Comparison of ENCODE assay signal across 7 mouse cellular contexts in genomic region chr1:97809255-97809912, GRCm38 (mm10). TPM values are rescaled to one million over a fixed set of nuclear protein-coding genes. Genes with fewer than 3 reads are reported as not detected.
DNase-seq lines count a peak whose midpoint lies in the region; ATAC-seq and TF ChIP-seq lines count a peak whose summit lies in the region.

No protein-coding gene starts in this region.

- TF ChIP-seq POLR2A in limb, embryonic 14.5 days (IDR thresholded peaks at IDR 0.05; ENCODE audit: borderline replicate concordance, extremely low read depth, insufficient read depth, insufficient read length), result no peak

- H3K9me3 ChIP-seq in limb, embryonic 14.5 days (ENCODE audit: control insufficient read depth, low read length), result no peaks in the 10 kb centered on the region
- H3K9me3 ChIP-seq in limb, embryonic 10.5 days (replicated peaks), result no peaks in the 10 kb centered on the region
- no peaks in the 10 kb centered on the region for H3K9me3 ChIP-seq in midbrain, postnatal 0 days (ENCODE audit: low read length)

- peak; percentile 83 for TF ChIP-seq CTCF in midbrain, postnatal 0 days (IDR thresholded peaks at IDR 0.05)

- ATAC-seq in limb, embryonic 14.5 days (ENCODE audit: low FRiP score, low read depth), result no peak
- no peak; the same call in 1 of the 2 replicates for ATAC-seq in midbrain, postnatal 0 days (ENCODE audit: low FRiP score)

- no peaks in the 10 kb centered on the region for H3K27me3 ChIP-seq in limb, embryonic 14.5 days (ENCODE audit: control insufficient read depth, insufficient read depth, low read length)
- H3K27me3 ChIP-seq in limb, embryonic 10.5 days (ENCODE audit: low read depth, poor library complexity, severe bottlenecking), result no peaks in the 10 kb centered on the region
- H3K27me3 ChIP-seq in midbrain, postnatal 0 days (ENCODE audit: insufficient read depth, low read length), result no peaks in the 10 kb centered on the region

- H3K4me1 ChIP-seq in limb, embryonic 14.5 days (ENCODE audit: control insufficient read depth, insufficient read depth, low read length), result no peaks in the 10 kb centered on the region
- H3K4me1 ChIP-seq in limb, embryonic 10.5 days, result no peaks in the 10 kb centered on the region
- no peaks in the 10 kb centered on the region for H3K4me1 ChIP-seq in midbrain, postnatal 0 days (ENCODE audit: insufficient read depth, low read length)

- peak; percentile 55 for DNase-seq in limb, embryonic 14.5 days (ENCODE audit: low spot score)
- DNase-seq in limb, embryonic 10.5 days (ENCODE audit: low spot score), result no peak
- DNase-seq in MN1 (ENCODE audit: low spot score), result peak; percentile 64
- DNase-seq in embryo, embryonic 11 days, result peak; percentile 41
- peak; percentile 62 for DNase-seq in midbrain, postnatal 0 days (ENCODE audit: low spot score)
- no peak for DNase-seq in ovary, postnatal 36 days (ENCODE audit: low spot score)
- no peak for DNase-seq in right cerebral cortex, postnatal 36 days (ENCODE audit: low spot score in 2 of 2)

- no peak overlapping the region for H3K27ac ChIP-seq in limb, embryonic 14.5 days (replicated peaks; ENCODE audit: low read depth, low read length)
- no peak overlapping the region for H3K27ac ChIP-seq in limb, embryonic 10.5 days
- no peak overlapping the region for H3K27ac ChIP-seq in midbrain, postnatal 0 days (ENCODE audit: low read depth, low read length)

- no peak overlapping the region for H3K4me2 ChIP-seq in limb, embryonic 14.5 days (replicated peaks; ENCODE audit: low read depth, low read length, severe bottlenecking)
- no peak overlapping the region for H3K4me2 ChIP-seq in midbrain, postnatal 0 days (ENCODE audit: low read depth, low read length, poor library complexity, severe bottlenecking)

- 35% methylated on average over 2 of the region's 2 CpGs for WGBS in limb, embryonic 14.5 days
- WGBS in limb, embryonic 10.5 days, result 65% methylated on average over 2 of the region's 2 CpGs
- WGBS in midbrain, postnatal 0 days, result 31% methylated on average over 2 of the region's 2 CpGs

- H3K9ac ChIP-seq in limb, embryonic 14.5 days (ENCODE audit: low read depth, low read length, severe bottlenecking), result no peak overlapping the region
- H3K9ac ChIP-seq in midbrain, postnatal 0 days (replicated peaks; ENCODE audit: low read length, poor library complexity, severe bottlenecking), result no peak overlapping the region

- H3K4me3 ChIP-seq in limb, embryonic 14.5 days (replicated peaks; ENCODE audit: low read length), result no peak overlapping the region
- H3K4me3 ChIP-seq in limb, embryonic 10.5 days, result no peak overlapping the region
- H3K4me3 ChIP-seq in midbrain, postnatal 0 days (ENCODE audit: low read depth, low read length), result no peak overlapping the region

- H3K36me3 ChIP-seq in limb, embryonic 14.5 days (ENCODE audit: control insufficient read depth, insufficient read depth, low read length), result no peaks in the 10 kb centered on the region
- no peaks in the 10 kb centered on the region for H3K36me3 ChIP-seq in limb, embryonic 10.5 days
- H3K36me3 ChIP-seq in midbrain, postnatal 0 days (ENCODE audit: insufficient read depth, low read length), result no peaks in the 10 kb centered on the region

RNA-seq across cellular contexts. Expression of gene Ppip5k2, which starts 39.2 kb away (rescaled TPM):
- 20.9 and 22.3 TPM in 2 replicates for polyA plus RNA-seq in limb, embryonic 14.5 days (2012; rRNA removed)
- polyA plus RNA-seq in limb, embryonic 14.5 days (2014; fragmentation: Nextera tagmentation; extraction: Ambion mirVana), result 25.7 and 32.7 TPM in 2 replicates
- polyA plus RNA-seq in limb, embryonic 10.5 days (2016; fragmentation: Nextera tagmentation; extraction: Ambion mirVana), result 46.5 and 50.6 TPM in 2 replicates
- total RNA-seq in midbrain, postnatal 0 days (2014; rRNA removed), result 56.0 and 66.2 TPM in 2 replicates
- polyA plus RNA-seq in midbrain, postnatal 0 days (2015; fragmentation: Nextera tagmentation; extraction: Ambion mirVana), result 32.8 and 37.0 TPM in 2 replicates

RNA-seq across cellular contexts. Expression of gene Gin1, which starts 39.4 kb away (rescaled TPM):
- polyA plus RNA-seq in limb, embryonic 14.5 days (2012; rRNA removed), result 5.7 and 8.6 TPM in 2 replicates
- polyA plus RNA-seq in limb, embryonic 14.5 days (2014; fragmentation: Nextera tagmentation; extraction: Ambion mirVana), result 13.3 and 14.8 TPM in 2 replicates
- 11.7 and 14.2 TPM in 2 replicates for polyA plus RNA-seq in limb, embryonic 10.5 days (2016; fragmentation: Nextera tagmentation; extraction: Ambion mirVana)
- 2.2 and 8.6 TPM in 2 replicates for total RNA-seq in midbrain, postnatal 0 days (2014; rRNA removed)
- polyA plus RNA-seq in midbrain, postnatal 0 days (2015; fragmentation: Nextera tagmentation; extraction: Ambion mirVana), result 11.2 and 13.1 TPM in 2 replicates

Comparison
In these comparisons a context has a peak if more than half of its experiments do, and no peak if none do; other contexts are left out.
1. DNase-seq: peak in limb, embryonic 14.5 days (single experiment), MN1 (single experiment), embryo, embryonic 11 days (single experiment) and midbrain, postnatal 0 days (single experiment); none in limb, embryonic 10.5 days (single experiment), ovary, postnatal 36 days (single experiment) and right cerebral cortex, postnatal 36 days (0 of 2).